Mouse (Mus musculus): ENCODE data around the gene Ccl7.
A peak's percentile ranks its signal among the peaks of the same experiment; 100 is the strongest.

The Ccl7 gene

DNA sequence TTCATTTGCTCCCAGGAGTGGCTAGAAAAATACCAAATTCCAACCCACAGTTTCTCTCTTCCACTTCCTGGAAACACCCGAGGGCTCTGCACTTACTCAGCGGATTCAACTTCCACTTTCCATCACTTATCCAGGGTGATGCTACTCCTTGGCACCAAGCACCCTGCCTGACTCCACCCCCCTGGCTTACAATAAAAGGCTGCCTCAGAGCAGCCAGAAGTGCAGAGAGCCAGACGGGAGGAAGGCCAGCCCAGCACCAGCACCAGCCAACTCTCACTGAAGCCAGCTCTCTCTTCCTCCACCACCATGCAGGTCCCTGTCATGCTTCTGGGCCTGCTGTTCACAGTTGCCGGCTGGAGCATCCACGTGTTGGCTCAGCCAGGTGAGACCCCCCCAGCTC is 10.2 kb upstream of the Ccl7 start, which contains the start of gene Ccl2:
Ccl2 (plus strand) TSS at position 216 of the 400 bp plus-strand sequence.
- DNase-seq (ENCODE audit: low read depth, low spot score), result peak; percentile 98

GRCm38 (mm10) chr11:82035857-82036256 is 9.7 kb upstream of the Ccl7 start:
- DNase-seq (ENCODE audit: low read depth, low spot score), result no peak

DNA sequence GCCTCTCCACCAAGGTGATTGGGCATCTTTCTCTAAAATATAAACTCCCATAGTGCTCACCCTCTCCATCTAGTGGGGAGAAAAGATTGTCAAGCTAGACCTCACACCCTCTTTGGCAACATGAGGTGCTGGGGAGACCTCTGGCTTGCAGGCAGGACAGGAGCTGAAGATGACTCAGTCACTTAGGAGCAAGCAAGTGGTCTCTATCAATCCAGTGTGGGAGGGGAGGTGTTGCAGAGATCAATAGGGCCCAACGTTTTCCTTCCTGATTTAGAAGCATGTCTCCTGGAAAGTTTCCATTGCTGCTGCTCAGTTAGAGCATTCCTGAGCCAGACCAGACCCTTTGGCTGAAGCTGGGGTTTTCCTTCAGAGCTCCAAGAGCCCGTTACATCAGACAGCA is 7.0 kb upstream of the Ccl7 start, which contains the start of gene Gm17268:
Gm17268 (minus strand) TSS at position 28 of the 400 bp plus-strand sequence.
- peak; percentile 82 for DNase-seq (ENCODE audit: low read depth, low spot score)

- DNase-seq (ENCODE audit: low read depth, low spot score), result peak; percentile 71
Measured at GRCm38 (mm10) chr11:82039132-82039660, 6.3 kb upstream of the Ccl7 start.

DNA sequence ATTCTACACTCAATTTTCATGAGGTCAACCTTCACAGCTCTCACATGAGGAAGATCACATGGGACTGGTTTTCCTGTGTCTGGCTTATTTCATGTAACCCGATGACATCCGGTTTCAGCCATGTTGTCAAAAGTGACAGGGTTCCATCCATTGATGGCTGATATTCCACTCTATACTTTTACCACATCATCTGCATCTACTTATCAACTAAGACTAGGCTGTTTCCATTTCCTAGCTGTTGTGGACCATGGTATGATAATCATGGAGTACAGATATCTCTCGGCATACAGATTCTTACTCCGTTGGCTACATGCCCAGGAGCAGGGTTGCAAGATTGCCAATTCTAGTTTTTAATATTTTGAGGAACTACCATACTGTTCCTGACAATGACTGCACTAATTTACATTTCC is 3.8 kb upstream of the Ccl7 start:
- DNase-seq (ENCODE audit: low read depth, low spot score), result no peak

DNA sequence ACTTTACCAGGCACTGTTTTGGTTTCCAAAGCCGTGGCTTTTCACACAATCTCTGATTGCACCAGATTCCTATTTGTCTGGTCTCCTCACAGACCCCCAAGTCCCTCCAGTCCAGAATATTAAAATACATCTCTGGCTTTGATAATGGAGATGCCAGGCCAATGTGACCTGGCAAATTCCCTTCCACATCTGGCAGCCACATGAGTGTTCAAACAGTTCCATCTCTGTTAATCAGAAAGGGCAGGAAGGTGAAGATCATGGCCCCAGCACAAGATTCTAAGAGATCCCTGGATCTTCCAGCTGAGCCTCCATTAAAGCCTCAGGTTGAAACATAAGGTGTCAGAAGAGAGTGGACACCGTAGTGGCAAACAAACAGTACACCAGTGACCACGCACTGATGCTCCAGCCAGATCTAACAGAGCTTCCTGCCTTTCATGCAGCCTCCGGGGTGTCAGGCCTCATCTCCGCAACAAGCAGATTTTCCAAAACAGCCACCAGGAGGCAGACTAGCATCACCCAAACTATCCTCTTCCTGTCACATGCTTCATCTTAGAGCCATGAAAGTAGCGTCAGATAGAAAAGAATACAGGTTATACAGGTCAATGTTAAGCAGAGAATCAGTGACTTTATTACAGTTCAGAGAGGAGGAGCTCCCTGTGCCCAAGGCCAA is 2.4 kb downstream of the Ccl7 start:
- DNase-seq (ENCODE audit: low read depth, low spot score), result peak; percentile 97

DNA sequence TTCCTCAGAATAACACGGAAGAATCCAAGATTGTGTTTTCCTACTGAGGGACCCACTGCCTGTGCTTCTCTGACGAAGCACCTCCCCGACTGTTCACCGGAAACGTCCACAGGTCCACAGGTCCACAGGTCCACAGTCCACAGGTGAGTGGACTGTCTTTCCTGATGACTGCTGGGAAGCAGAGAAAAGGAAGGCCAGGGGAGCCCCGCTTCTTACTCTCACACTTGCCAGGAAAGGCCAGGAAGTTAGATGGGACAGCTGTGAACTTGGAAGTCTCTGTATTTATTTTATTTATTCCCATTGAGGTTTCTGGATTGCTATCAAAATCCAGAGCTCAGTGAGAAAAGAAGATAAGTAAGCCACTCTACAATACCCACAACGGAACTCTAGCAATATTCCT is 8.3 kb downstream of the Ccl7 start:
- DNase-seq (ENCODE audit: low read depth, low spot score), result no peak

- DNase-seq (ENCODE audit: low read depth, low spot score), result no peak
Measured at GRCm38 (mm10) chr11:82057646-82058045, 12.1 kb downstream of the Ccl7 start, which contains the start of gene Ccl11. Gene Ccl11, plus strand, starts transcription at chr11:82057823.

DNA sequence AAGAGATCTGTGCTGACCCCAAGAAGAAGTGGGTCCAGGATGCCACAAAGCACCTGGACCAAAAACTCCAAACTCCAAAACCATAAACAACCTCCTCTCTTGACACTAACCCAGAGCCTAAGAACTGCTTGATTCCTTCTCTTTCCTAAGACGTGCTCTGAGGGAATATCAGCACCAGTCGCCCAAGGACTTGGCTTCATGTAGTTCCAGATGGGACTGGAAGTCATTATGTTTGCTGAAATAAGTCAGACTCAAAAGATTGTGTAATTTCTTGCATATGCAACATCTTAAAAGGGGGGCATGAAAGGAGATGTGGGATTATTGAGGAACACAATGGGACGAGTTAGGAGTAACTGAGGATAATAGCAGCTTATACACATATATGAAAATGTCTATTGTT is 16.7 kb downstream of the Ccl7 start:
- DNase-seq (ENCODE audit: low read depth, low spot score), result no peak

- DNase-seq (ENCODE audit: low read depth, low spot score), result no peak
Measured at GRCm38 (mm10) chr11:82063454-82063853, 17.9 kb downstream of the Ccl7 start.

DNA sequence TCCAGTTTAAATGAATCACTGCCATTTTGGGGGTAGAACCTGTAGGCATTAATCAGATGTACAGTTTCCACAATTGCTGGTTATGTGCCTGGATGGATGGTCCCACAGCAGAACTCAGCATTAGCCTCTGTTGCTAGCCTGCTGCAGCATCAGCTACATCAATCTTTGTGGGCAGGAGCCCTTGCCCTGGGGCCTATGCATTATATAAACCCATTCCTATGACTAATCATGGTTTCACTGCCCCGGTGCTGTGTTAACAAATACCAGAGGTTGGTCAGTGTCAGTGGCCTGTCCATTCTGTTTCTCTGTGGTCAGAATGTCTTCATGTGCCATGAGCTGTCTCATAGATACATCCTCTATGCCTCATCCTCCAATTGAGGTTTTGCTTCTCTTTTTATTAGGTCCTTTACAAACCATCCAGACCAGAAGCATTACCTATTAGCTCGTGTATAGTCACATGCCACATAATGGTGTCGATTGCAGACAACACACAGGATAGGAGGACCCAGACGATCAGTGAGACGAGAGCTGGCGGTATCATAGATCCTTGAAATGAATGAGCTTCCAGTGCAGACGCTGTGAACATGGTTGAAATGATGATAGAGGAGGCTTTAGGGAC is 21.6 kb downstream of the Ccl7 start:
- peak; percentile 98 for DNase-seq (ENCODE audit: low read depth, low spot score)

- no peak for DNase-seq (ENCODE audit: low read depth, low spot score)
Measured at GRCm38 (mm10) chr11:82071076-82071475, 25.6 kb downstream of the Ccl7 start.

DNA sequence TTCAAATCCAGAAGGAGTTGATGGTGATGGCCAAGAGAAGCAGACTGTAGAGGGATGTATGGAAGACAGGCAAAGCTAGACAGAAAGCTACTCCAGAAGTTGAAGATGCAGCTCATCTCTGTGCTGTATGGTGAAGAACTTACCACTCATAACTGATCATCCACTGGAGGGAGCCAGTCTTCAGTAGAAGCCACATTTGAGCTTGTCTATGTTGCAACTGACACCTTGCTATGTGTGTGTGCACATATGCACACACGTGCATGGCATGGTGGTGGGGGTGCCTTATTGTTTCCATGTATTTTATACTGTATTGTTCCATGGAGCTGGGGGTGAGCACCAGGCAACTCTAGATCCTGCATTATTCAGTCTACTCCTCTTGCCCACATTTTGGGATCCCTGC is 26.9 kb downstream of the Ccl7 start:
- peak; percentile 63 for DNase-seq (ENCODE audit: low read depth, low spot score)

GRCm38 (mm10) chr11:82072984-82073383 is 27.5 kb downstream of the Ccl7 start:
- peak; percentile 50 for DNase-seq (ENCODE audit: low read depth, low spot score)

DNA sequence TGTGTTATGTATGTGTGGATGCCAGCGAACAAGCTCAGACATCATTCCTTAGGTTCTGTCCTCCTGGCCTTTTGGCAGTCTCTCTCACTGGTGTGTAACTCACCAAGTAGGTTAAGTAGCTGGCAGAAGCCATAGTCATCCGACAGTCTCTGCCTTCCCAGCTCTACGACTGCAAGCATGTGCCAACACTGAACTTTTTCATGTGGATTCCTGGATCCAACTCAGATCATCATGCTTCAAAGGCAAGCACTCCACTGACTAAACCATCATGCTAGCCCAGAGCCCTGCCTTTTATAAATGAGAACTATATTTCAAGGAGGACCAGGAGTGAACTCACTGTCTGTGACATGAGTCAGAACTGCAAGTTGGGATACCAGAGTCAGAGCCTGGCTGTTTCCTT is 28.2 kb downstream of the Ccl7 start:
- DNase-seq (ENCODE audit: low read depth, low spot score), result peak; percentile 74

DNA sequence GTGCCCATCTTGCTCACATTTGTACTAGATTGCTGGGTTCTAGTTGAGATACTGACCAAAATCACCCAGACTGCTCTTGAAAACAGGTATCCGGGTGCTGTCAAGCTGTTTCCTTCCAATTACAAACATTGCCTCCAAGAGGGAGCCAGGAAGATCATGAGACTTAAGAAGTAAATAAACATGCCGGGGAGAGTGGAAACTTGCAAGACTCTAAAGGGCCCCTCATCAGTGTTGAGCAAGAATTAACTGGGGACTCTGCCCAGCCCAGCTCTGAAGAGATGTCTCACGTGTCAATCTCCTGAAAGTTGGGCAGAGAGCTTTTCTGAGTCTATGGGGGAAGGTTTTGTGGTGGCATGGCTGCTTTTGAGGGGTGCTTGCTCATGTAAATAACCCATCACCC is 31.5 kb downstream of the Ccl7 start:
- no peak for DNase-seq (ENCODE audit: low read depth, low spot score)

- peak; percentile 75 for DNase-seq (ENCODE audit: low read depth, low spot score)
Measured at GRCm38 (mm10) chr11:82078136-82078730, 32.7 kb downstream of the Ccl7 start.

DNA sequence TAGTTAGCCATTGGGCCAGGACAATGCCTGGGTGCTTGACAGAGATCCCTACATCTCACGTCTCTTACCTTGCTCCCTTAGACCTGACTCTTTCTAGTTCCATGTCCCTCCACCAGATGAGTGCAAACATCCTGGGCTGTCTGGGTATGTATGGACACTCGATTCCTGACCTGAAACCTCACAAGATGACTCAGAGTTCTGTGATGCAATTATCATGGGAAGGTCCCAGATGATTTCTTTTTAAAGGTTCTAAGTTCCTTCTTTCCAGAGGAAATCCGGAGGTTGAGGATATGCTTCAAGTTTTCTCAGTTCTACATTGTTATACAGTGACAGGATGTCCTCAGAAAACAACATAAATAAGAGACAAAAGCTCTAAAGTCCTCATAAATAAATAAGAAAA is 35.4 kb downstream of the Ccl7 start:
- peak; percentile 71 for DNase-seq (ENCODE audit: low read depth, low spot score)

GRCm38 (mm10) chr11:82084360-82084759 is 38.8 kb downstream of the Ccl7 start:
- no peak for DNase-seq (ENCODE audit: low read depth, low spot score)

All from 3T3-L1 (cell line).